Mouse (Mus musculus): ENCODE results near the gene Grasp.

GRCm38 (mm10) chr15:101185549-101185948 is 38.4 kb upstream of the Grasp start:
- no peak for TF ChIP-seq POLR2A (IDR thresholded peaks at IDR 0.05; ENCODE audit: extremely low read depth, insufficient read depth, low read length)
- 0 out of 2 replicates have a peak, but pooled peaks have one; percentile 5 for TF ChIP-seq CTCF (IDR thresholded peaks at IDR 0.05; ENCODE audit: low read depth, low read length)

Data from liver, adult 2 months (tissue).